Mouse (Mus musculus): Measurements from ENCODE around the gene Tbc1d22a.

Tbc1d22a gene

DNA sequence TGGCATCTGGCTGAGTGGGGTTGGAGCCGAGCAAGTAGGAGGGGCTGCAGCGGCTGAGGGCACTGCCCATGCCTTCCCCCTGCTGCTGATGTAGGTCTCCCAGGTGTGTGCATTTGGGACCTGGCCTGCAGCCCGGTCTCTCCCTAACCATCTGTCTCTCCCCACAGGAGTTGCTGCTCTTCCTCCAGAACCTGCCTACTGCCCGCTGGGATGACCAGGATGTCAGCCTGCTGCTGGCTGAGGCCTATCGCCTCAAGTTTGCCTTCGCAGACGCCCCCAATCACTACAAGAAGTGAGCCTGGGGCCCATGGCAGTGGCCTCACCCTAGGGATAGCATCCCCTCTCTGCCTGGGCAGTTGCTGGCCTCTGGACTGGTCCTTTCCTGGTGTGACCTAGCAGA, 282.4 kb downstream of the Tbc1d22a start:
- in situ Hi-C loops (cut with MboI, MseI), result no loop called here

DNA sequence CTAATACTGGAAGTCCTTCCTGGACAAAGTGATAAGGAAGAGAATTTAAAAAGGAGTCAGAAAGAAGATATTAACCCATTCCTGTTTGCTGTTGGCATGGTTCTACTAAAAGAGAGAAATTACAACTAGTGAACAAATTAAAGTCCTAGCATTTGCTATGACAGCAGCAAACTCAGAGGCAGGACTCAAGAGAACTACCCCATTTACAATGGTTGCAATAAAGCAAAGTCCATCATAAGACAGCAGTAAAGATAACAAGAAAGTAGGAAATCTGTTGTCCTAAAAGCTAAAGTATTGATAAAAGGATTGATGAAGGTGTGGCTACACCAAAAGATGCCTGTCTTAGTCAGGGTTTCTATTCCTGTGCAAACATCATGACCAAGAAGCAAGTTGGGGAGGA, 286.3 kb downstream of the Tbc1d22a start:
- in situ Hi-C loops (cut with MboI, MseI), result no loop called here

DNA sequence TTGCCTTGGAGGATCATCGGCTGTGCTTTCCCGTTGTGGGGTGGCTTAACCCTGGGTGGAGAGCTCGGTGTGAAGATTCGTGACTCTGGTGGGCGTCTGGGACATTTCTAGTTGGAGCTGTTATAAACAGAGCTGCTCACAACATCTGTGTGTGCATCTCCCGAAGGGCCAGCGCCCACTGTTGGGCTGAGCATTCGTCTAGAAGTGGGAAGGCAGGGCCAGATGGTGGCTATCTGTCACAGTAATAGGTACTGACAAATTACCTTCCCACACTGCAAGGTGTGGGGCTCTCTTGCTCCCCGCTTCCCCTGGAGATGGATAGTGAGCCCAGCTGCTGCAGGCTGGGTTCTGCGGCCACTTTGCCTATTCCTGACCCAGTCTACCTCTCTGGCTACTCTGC, 289.2 kb downstream of the Tbc1d22a start:
- in situ Hi-C loops (cut with MboI, MseI), result no loop called here

DNA sequence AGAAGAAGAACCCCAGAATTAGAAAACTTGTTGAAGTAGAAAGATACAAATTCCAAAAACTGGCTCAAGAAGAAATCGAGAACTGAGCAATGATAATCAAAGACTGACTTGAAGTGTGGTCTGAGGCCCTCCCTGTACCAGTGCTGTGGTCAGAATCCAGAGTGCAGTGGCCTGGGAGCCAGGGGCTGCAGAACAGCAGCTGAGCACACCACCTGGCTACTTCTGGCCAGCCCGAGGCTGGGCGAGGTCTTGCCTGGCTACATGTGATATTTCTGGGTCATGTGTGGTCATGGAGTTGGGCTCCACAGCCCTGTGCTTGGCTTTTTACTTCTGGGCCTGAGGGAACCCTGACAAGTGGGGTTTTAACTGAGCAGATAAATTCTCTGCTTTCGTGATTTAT, 292.4 kb downstream of the Tbc1d22a start:
- in situ Hi-C loops (cut with MboI, MseI), result no loop called here

DNA sequence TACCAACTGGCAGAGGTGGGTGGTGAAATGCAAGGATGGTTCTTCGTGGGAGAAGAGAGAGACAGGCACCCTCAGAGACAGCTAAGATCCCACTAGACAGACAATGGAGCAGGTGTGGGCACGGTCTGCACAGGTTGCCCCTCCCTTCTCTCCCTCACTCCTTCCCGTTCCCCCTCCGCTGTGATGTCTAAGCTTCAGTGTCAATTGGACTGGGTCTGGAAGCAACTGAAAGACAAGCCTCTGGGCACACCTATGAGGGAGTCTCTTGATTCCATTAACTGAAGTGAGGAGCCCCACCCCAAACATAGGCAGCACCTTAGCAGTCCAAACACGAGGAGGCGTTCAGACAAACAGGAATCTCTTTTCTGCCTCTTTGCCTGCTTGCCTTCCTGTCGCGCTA, 293.3 kb downstream of the Tbc1d22a start:
- in situ Hi-C loops (cut with MboI, MseI), result no loop called here

DNA sequence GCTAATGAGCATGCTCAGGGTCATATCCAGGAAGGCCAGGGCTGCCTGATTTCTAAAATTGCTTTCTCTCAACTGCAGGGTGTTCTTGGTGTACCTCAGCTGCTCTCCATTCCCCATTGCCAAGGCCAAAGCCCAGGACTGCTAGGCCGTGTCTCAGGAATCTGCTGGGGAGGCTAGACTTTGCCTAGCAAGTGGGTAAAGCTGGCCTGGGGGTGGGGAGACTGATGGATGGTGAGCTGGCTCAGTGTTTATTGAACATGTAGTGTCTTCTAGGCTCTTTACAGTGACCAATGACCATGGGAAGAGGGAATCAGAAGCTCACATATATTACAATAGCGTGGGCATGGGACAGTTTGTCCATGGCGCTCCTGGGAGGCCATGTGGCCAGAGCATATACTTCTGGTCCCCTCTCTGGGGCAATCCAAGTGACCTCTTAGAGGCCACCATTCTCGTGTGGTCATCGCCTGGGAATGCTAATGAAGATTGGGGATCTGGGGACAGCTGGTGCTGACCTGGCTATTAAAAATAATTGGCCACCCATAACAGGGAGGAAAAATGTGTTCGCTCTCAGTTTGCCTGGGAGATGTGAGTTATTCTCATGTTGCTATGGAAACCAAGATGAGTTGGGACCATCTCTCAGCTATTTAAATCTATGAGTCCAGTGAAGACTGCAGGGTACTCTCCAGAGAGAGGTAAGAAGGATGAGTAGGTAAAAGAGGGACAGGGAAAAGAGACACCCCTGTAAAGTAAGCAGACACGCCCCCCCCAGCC, 294.3 kb downstream of the Tbc1d22a start:
- in situ Hi-C loops (cut with MboI, MseI), result no loop called here

DNA sequence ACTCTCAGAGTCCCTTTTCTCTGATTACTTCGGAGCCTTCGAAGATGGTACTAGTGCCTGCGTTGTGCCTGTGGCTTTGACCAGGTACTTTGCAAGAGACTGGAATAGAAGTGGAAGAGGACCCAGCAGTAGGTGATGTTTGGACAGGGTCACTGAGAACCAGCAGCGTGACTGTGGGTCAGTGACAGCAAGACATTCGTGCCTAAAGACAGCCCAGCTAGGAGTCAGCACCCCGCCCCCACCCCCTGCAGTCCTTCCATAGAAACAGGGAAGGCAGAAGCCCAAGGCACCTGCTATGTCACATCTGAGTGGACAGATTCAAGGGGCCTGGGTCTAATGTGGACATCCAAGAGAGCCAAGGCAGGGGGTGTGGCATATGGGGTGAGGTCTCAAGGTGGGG, 295.3 kb downstream of the Tbc1d22a start:
- in situ Hi-C loops (cut with MboI, MseI), result no loop called here

DNA sequence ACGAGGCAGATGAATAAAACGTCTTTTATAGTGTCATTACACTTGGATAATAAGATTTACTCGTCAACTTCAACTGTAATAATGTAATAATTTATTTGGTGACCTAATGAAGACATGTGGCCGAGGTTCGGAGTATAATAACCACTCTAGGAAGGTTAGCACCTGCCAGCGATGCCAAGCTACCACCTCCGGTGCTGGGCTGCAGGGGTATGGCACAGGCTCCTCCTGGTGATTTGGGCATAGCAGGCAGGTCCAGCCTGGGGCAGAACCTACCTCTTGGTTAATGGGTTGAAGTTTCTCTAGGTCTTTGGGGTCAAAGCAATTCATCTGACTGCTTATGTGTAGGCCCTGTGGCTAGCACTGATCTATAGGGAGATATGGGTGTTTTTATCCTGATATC, 296.9 kb downstream of the Tbc1d22a start:
- in situ Hi-C loops (cut with MboI, MseI), result no loop called here

DNA sequence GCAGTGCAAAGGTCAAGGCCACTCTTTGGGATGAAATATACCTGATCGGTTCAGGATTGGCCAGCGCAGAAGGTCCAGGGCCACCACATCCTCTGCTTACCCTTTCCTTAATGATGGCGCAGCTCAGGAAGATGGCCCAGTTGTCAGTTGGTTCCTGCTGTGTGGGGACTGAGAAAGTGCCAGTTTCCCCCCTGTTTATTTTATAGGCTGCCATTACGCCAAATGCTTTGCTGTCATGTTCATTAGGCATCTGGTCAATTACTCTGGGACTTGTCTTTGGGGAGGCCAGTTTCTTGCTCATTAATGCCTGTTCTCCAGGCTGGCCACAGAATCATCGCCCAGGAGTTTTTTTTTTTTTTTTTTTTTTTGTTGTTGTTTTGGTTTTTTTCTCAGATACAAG, 299.1 kb downstream of the Tbc1d22a start:
- in situ Hi-C loops (cut with MboI, MseI), result no loop called here

DNA sequence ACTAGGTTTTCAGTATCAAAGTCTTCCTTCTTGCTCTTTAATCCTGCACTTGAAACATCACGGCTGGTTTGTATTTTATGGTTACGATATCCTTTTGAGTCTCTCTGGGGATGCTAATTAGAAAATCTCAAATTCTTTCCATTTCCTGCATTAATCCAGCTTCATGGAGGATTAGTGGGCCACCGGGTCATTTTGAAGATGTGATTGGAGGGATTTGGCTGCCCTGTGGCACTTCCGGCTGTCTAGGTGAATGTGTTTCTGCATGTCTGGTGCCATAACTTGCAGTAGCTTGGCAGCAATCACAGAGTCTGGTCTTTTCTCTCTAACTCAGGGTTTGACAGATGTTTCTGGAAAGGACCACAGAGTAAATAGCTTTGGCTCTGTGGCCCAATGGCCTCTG, 305.9 kb downstream of the Tbc1d22a start:
- in situ Hi-C loops (cut with MboI, MseI), result no loop called here

DNA sequence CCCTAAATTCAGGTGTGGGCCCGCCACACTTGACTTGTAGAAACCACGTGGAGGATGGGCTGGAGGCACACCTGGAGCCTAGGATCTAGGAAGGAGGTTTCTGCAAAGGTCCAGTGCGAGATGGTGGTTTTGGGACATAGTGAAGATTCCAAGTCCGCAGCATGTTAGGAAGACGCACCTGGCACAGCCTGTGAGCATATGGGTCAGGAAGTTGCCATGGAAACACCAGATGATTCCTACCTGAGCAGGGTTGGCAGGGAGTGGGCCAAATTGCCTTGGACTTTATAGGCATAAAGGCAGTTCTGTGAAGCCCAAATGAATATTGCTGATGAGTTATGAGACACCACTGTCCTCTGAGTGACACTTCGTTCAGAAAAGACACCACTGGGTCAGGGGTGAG, 321.1 kb downstream of the Tbc1d22a start:
- in situ Hi-C loops (cut with MboI, MseI), result no loop called here

DNA sequence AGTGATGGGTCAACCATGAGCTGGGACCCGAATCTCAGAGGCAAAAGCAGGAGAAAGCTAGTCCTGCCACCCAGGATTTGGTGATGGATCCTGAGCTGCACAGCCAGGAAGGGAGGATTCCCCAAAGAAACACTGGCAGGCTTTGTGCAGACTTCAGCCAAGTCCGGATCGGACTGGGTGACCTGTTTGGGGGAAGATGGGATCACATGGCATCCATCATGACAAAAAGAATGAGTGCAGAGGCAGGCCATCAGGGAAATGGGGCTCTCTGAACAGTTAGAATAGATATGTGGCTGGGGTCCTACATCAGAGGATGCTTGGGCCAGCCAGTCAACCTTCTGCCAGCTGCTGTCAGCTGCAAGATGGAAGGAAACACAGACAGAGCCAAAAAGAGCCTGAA, 328.1 kb downstream of the Tbc1d22a start:
- in situ Hi-C loops (cut with MboI, MseI), result no loop called here

DNA sequence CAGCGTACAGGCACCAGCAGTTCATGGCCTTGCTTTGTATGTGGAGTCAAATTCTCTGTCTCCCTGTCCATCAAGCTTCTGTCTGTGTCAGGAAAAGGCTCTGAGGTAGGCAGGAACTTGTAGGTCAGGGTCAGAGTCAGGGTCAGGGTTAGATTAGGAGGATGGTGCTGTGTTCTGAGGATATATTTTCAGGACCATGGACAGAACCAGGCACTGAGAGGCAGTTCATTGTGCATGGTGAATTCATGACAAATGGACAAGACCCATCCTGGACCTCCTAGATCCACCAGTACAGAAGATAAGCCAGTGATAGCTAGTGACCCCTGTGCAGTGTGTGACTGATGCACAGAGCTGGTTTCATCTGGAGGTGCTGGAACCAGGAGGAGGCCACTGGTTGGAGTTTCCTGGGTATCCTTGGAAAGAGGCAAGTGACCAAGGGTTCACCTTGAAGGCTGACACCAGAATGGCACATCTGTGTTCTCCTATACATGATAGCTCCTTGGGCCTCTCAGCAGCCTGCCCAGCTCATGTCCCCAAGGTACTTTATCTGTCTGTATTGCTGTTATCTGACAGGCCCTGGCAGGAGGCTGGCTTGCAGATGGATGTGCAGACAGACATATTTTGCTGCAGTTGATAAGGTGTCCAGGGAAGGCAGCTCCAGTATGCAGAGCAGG, 330.0 kb downstream of the Tbc1d22a start:
- in situ Hi-C loops (cut with MboI, MseI), result no loop called here
